ENCODE assay signal across 17 mouse cellular contexts in genomic region chr1:84253838-84254237, GRCm38 (mm10).
DNase-seq lines count a peak whose midpoint lies in the region; ATAC-seq and TF ChIP-seq lines count a peak whose summit lies in the region.
"Had no signal": no experiment of that assay in that cellular context is flagged by ENCODE, and none has a peak within 500 bp of the region (broad histone marks: within the 10 kb centered on the region; RNA-seq: fewer than 3 reads in every experiment).

No protein-coding gene starts in this region.

- 0 out of 2 replicates have a peak overlapping the region, but pooled peaks have one; percentile 28 for H3K27ac ChIP-seq in embryonic facial prominence, embryonic 15.5 days (replicated peaks)
- H3K27ac ChIP-seq in embryonic facial prominence, embryonic 10.5 days (replicated peaks): no peak overlapping the region
- H3K27ac ChIP-seq in liver, adult 2 months (replicated peaks; ENCODE audit: insufficient read depth, low read depth, low read length): peak overlapping the region; percentile 60
- no peak overlapping the region for H3K27ac ChIP-seq in liver, embryonic 12.5 days
- H3K27ac ChIP-seq in intestine, embryonic 15.5 days: no peak overlapping the region
- H3K27ac ChIP-seq: embryonic facial prominence, embryonic 13.5 days; forebrain, embryonic 12.5 days; hindbrain, embryonic 14.5 days; lung, embryonic 15.5 days had no signal

- DNase-seq in embryonic facial prominence, embryonic 10.5 days (ENCODE audit: low spot score): no peak
- DNase-seq in liver, adult 2 months (ENCODE audit: extremely low read depth, low read depth, low spot score): peak; percentile 95
- DNase-seq in adrenal gland, postnatal 25 days: peak; percentile 41
- DNase-seq in kidney, postnatal 4 days: peak; percentile 19 to 27
- DNase-seq: cerebellum, postnatal 14 days; gastrocnemius, postnatal 14 days; retina, postnatal 1 day; thymus, adult 18-20 months had no signal

- H3K9me3 ChIP-seq in embryonic facial prominence, embryonic 15.5 days (replicated peaks): no peaks in the 10 kb centered on the region
- no peaks in the 10 kb centered on the region for H3K9me3 ChIP-seq in embryonic facial prominence, embryonic 10.5 days
- no peaks in the 10 kb centered on the region for H3K9me3 ChIP-seq in liver, embryonic 12.5 days (replicated peaks)
- no peaks in the 10 kb centered on the region for H3K9me3 ChIP-seq in intestine, embryonic 15.5 days
- H3K9me3 ChIP-seq: embryonic facial prominence, embryonic 13.5 days; forebrain, embryonic 12.5 days; lung, embryonic 15.5 days had no signal

- no peaks in the 10 kb centered on the region for H3K36me3 ChIP-seq in embryonic facial prominence, embryonic 15.5 days
- H3K36me3 ChIP-seq in embryonic facial prominence, embryonic 10.5 days (replicated peaks): no peaks in the 10 kb centered on the region
- H3K36me3 ChIP-seq in liver, adult 2 months (ENCODE audit: control insufficient read depth, insufficient read depth, low read length): peaks cover 2% of the 10 kb centered on the region; the same call in 1 of the 2 replicates
- no peaks in the 10 kb centered on the region for H3K36me3 ChIP-seq in liver, embryonic 12.5 days
- no peaks in the 10 kb centered on the region for H3K36me3 ChIP-seq in intestine, embryonic 15.5 days
- H3K36me3 ChIP-seq: embryonic facial prominence, embryonic 13.5 days; forebrain, embryonic 12.5 days; lung, embryonic 15.5 days had no signal

- no peak for TF ChIP-seq CTCF in liver, adult 2 months (IDR thresholded peaks at IDR 0.05; ENCODE audit: low read depth, low read length)

- no peaks in the 10 kb centered on the region for H3K27me3 ChIP-seq in embryonic facial prominence, embryonic 15.5 days
- no peaks in the 10 kb centered on the region for H3K27me3 ChIP-seq in embryonic facial prominence, embryonic 10.5 days (replicated peaks; ENCODE audit: low read depth, poor library complexity, severe bottlenecking)
- H3K27me3 ChIP-seq in liver, adult 2 months (ENCODE audit: control insufficient read depth, insufficient read depth, low read length): no peaks in the 10 kb centered on the region
- H3K27me3 ChIP-seq in liver, embryonic 12.5 days (replicated peaks): no peaks in the 10 kb centered on the region
- no peaks in the 10 kb centered on the region for H3K27me3 ChIP-seq in intestine, embryonic 15.5 days (replicated peaks)
- H3K27me3 ChIP-seq: embryonic facial prominence, embryonic 13.5 days; forebrain, embryonic 12.5 days; lung, embryonic 15.5 days had no signal

- H3K79me2 ChIP-seq in liver, adult 2 months (ENCODE audit: control insufficient read depth, insufficient read depth, low read length): peaks cover 24% of the 10 kb centered on the region

- H3K9ac ChIP-seq in embryonic facial prominence, embryonic 15.5 days: no peak overlapping the region
- H3K9ac ChIP-seq in liver, adult 2 months (ENCODE audit: low read depth, low read length): no peak overlapping the region
- H3K9ac ChIP-seq in liver, embryonic 12.5 days: no peak overlapping the region
- H3K9ac ChIP-seq in intestine, embryonic 15.5 days: no peak overlapping the region
- H3K9ac ChIP-seq: embryonic facial prominence, embryonic 13.5 days; forebrain, embryonic 12.5 days; hindbrain, embryonic 14.5 days; lung, embryonic 15.5 days had no signal

- H3K4me1 ChIP-seq in embryonic facial prominence, embryonic 15.5 days: no peaks in the 10 kb centered on the region; the same call in 1 of the 2 replicates
- H3K4me1 ChIP-seq in embryonic facial prominence, embryonic 10.5 days: no peaks in the 10 kb centered on the region
- H3K4me1 ChIP-seq in liver, adult 2 months (ENCODE audit: control insufficient read depth, insufficient read depth, low read length): peaks cover 26% of the 10 kb centered on the region
- no peaks in the 10 kb centered on the region for H3K4me1 ChIP-seq in liver, embryonic 12.5 days
- no peaks in the 10 kb centered on the region for H3K4me1 ChIP-seq in intestine, embryonic 15.5 days (replicated peaks)
- H3K4me1 ChIP-seq: lung, embryonic 15.5 days had no signal

- H3K4me3 ChIP-seq in embryonic facial prominence, embryonic 15.5 days (replicated peaks): no peak overlapping the region
- no peak overlapping the region for H3K4me3 ChIP-seq in embryonic facial prominence, embryonic 10.5 days
- no peak overlapping the region for H3K4me3 ChIP-seq in liver, adult 2 months (ENCODE audit: insufficient read depth, low read depth, low read length)
- no peak overlapping the region for H3K4me3 ChIP-seq in liver, embryonic 12.5 days
- no peak overlapping the region for H3K4me3 ChIP-seq in intestine, embryonic 15.5 days (replicated peaks)
- H3K4me3 ChIP-seq: embryonic facial prominence, embryonic 13.5 days; forebrain, embryonic 12.5 days; lung, embryonic 15.5 days; myocyte had no signal

- H3K4me2 ChIP-seq in embryonic facial prominence, embryonic 15.5 days (replicated peaks): no peak overlapping the region
- no peak overlapping the region for H3K4me2 ChIP-seq in liver, embryonic 12.5 days
- H3K4me2 ChIP-seq in intestine, embryonic 15.5 days (replicated peaks): no peak overlapping the region
- H3K4me2 ChIP-seq: embryonic facial prominence, embryonic 13.5 days; forebrain, embryonic 12.5 days; hindbrain, embryonic 14.5 days; lung, embryonic 15.5 days had no signal

- WGBS in embryonic facial prominence, embryonic 15.5 days: 40% methylated on average over 3 of the region's 3 CpGs
- WGBS in embryonic facial prominence, embryonic 10.5 days: 77% methylated on average over 3 of the region's 3 CpGs
- WGBS in liver, adult 2 months: 5% methylated on average over 3 of the region's 3 CpGs
- WGBS in liver, embryonic 12.5 days (ENCODE audit: insufficient replicate concordance): 38% methylated on average over 3 of the region's 3 CpGs
- WGBS in intestine, embryonic 15.5 days: 20% methylated on average over 3 of the region's 3 CpGs

- no peak for ATAC-seq in embryonic facial prominence, embryonic 15.5 days (ENCODE audit: insufficient number of reproducible peaks, low FRiP score, low TSS enrichment, low read depth)
- no peak for ATAC-seq in liver, embryonic 12.5 days
- ATAC-seq in megakaryocyte, adult 5-6 weeks (ENCODE audit: poor library complexity, severe bottlenecking): no peak
- no peak for ATAC-seq in intestine, embryonic 15.5 days

- TF ChIP-seq POLR2A in liver, adult 2 months (IDR thresholded peaks at IDR 0.05; ENCODE audit: extremely low read depth, insufficient read depth, low read length): no peak

Comparison
In these comparisons a context has a peak if more than half of its experiments do, and no peak if none do; other contexts are left out.
1. H3K27ac ChIP-seq: peak in embryonic facial prominence, embryonic 15.5 days (single experiment) and liver, adult 2 months (single experiment); none in embryonic facial prominence, embryonic 10.5 days (single experiment), liver, embryonic 12.5 days (single experiment) and intestine, embryonic 15.5 days (single experiment).